Mouse (Mus musculus): ENCODE measurements around the gene Prss8. TPM values are rescaled to one million over a fixed set of nuclear protein-coding genes. Genes with fewer than 3 reads are reported as not detected.

Prss8 gene
- total RNA-seq (2023), result not detected

GRCm38 (mm10) chr7:127929923-127930322, at the start of gene Prss8:
Gene Prss8, minus strand, starts transcription at chr7:127930104.

DNA sequence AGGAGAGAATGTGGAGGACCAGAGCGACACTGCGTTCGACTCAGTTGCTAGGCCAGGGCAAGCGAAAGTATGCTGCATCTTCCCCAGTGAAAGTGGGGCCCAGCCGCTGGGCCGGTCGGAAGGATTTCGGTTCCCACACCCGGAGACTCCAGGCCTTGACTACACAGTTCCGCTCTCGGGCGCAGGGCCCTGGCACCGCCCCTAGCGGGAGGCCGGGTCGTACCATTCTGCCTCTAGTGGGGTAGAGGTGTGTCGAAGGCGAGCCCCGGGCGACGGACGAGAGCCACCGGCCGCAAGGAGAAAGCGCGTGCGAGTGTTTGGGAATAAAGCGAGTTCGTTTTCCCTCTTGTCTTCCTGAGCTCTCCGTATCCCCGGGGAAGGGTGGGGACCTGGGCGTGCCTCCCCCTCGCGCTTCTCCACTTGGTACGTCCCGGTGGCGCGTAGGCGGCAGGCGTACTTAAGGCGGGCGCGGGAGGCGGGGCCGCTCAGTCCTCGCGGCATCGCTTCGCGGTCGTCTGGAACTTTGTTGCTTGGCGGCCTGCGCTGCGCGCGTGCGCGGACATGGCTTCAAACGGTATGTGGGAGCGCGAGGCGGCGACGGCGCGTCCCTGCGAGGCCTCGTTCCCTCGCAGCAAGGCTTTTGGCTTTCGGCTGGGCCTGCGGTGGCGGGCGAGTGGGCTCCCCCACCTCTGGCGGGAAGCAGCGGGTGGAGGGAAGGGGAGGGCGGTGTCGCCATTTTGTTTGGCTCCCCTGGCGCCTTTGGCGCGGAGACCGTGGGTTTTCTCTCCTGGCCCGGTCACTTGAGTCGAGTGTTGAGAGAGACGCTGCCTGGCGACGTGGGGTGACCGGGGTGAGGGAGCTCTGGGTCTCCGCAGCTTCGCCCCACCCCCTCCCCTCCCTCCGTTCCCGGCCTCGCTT, 37.4 kb upstream of the Prss8 start, which contains the start of gene Fus:
Fus (plus strand) TSS at position 454 of the 918 bp plus-strand sequence.

DNA sequence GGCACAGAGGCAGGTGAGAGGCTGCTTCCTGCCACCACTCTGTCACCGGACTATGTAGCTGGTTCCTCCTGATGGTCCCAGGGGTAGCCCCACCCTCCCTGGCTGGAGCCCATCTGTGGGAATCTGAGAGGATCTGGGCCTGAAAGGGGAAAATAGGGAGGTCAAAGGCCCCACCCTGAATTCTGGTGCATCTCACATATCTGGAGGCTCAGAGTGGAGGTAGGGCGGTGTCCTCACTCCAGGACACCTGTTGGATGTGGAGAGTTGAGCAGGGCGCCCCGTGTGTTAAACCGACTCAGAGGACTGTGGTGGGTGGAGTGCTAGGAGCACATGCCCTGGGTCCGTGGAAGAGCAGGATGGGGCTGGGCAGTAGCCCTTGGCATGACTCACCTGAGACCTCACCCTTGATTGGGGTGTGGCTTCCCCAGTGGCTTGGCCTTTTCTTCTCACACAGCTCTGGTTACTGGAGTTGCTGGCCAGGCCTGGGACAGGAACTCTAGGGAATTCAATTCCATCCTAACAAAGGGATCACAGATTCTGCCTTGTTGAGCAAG, 16.6 kb upstream of the Prss8 start, which contains the start of gene Prss36:
Prss36 (minus strand) TSS at position 256 of the 554 bp plus-strand sequence.

GRCm38 (mm10) chr7:127912190-127912871, 17.6 kb downstream of the Prss8 start, which contains the start of gene Kat8:
Gene Kat8, plus strand, starts transcription at chr7:127912516.

GRCm38 (mm10) chr7:127903971-127904796, 25.7 kb downstream of the Prss8 start, which contains the start of gene Bckdk:
Gene Bckdk, plus strand, starts transcription at chr7:127904082.

GRCm38 (mm10) chr7:127895442-127895841, 34.5 kb downstream of the Prss8 start, which contains the start of the genes Gm21974 and Vkorc1:
Gene Gm21974, minus strand, starts transcription at chr7:127895454.
Gene Vkorc1, minus strand, starts transcription at chr7:127895617.

GRCm38 (mm10) chr7:127890798-127891197, 39.1 kb downstream of the Prss8 start, which contains the start of gene Prss53:
Gene Prss53, minus strand, starts transcription at chr7:127890970.

GRCm38 (mm10) chr7:127876467-127877348, 53.2 kb downstream of the Prss8 start, which contains the start of gene Zfp668:
Gene Zfp668, minus strand, starts transcription at chr7:127876828.

DNA sequence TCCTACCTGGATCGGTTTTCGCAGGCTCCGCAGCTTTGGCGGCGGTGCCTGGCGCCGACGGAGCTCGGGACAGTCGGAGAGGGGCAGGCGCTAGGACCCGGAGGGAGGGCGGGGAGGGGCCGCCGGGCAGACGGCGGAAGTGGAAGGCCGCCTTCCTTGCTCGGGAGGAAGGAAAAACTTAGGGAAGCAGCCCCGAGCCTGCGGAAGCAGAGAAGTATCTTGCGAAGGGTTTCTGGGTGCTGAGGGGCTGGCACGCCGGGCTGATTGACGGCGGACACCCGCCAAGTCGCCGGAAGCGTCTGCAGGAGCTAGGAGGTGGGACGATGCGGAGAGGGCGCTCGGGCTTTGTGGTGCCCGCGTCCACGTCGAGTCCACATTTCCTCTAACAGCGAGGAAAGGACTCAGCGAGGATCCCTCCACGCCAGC, 53.9 kb downstream of the Prss8 start, which contains the start of gene Zfp646:
Zfp646 (plus strand) TSS at position 181 of the 426 bp plus-strand sequence.

Other genes starting within 250 kb of the Prss8 start
- gene Bcl7c, start 221.2 kb downstream of the Prss8 start, total RNA-seq (2023), result 10 to 100 TPM; 32.3 to 36.4 TPM
- gene Ctf1, start 217.4 kb downstream of the Prss8 start, total RNA-seq (2023), result not detected
- gene Ctf2, start 197.9 kb downstream of the Prss8 start, total RNA-seq (2023), result not detected
- 10 to 100 TPM in 1 of 2 experiments, 1 to 10 TPM in 1; 6.8 to 11.5 TPM for gene Fbxl19, start 185.6 kb downstream of the Prss8 start, total RNA-seq (2023)
- 10 to 100 TPM; 13.5 to 17.7 TPM for gene Orai3, start 160.3 kb downstream of the Prss8 start, total RNA-seq (2023)
- 10 to 100 TPM; 79.5 to 80.7 TPM for gene Setd1a, start 153.4 kb downstream of the Prss8 start, total RNA-seq (2023)
- gene Gm49388, start 144.5 kb downstream of the Prss8 start, total RNA-seq (2023), result not detected
- 1 to 10 TPM; 4.7 to 7.1 TPM for gene Hsd3b7, start 129.5 kb downstream of the Prss8 start, total RNA-seq (2023)
- gene Stx4a, start 105.8 kb downstream of the Prss8 start, total RNA-seq (2023), result 100 to 1,000 TPM; 144 to 145 TPM
- gene Stx1b, start 105.6 kb downstream of the Prss8 start, total RNA-seq (2023), result not detected
- 100 to 1,000 TPM in 1 of 2 experiments, 10 to 100 TPM in 1; 99.7 to 102 TPM for gene Zfp646, start 53.9 kb downstream of the Prss8 start, total RNA-seq (2023)
- 10 to 100 TPM; 24.2 to 27.3 TPM for gene Zfp668, start 53.3 kb downstream of the Prss8 start, total RNA-seq (2023)
- gene Prss53, start 39.1 kb downstream of the Prss8 start, total RNA-seq (2023), result under 1 TPM; 0.53 to 0.76 TPM
- gene Gm21974, start 34.6 kb downstream of the Prss8 start, total RNA-seq (2023), result not detected
- gene Vkorc1, start 34.5 kb downstream of the Prss8 start, total RNA-seq (2023), result 10 to 100 TPM; 12.4 to 16.7 TPM
- gene Bckdk, start 26.0 kb downstream of the Prss8 start, total RNA-seq (2023), result 10 to 100 TPM; 24.6 to 33.4 TPM
- 10 to 100 TPM; 41.0 to 43.8 TPM for gene Kat8, start 17.6 kb downstream of the Prss8 start, total RNA-seq (2023)
- 1 to 10 TPM in 1 of 2 experiments, under 1 TPM in 1; 0.74 to 1.5 TPM for gene Prss36, start 16.6 kb upstream of the Prss8 start, total RNA-seq (2023)
- 100 to 1,000 TPM; 709 to 864 TPM for gene Fus, start 37.4 kb upstream of the Prss8 start, total RNA-seq (2023)
- gene Pycard, start 63.8 kb upstream of the Prss8 start, total RNA-seq (2023), result 10 to 100 TPM; 45.2 to 62.4 TPM
- 1 to 10 TPM; 1.3 to 6.0 TPM for gene Trim72, start 73.8 kb upstream of the Prss8 start, total RNA-seq (2023)
- gene Itgam, start 132.5 kb upstream of the Prss8 start, total RNA-seq (2023), result 1 to 10 TPM in 1 of 2 experiments, under 1 TPM in 1; 0.83 to 2.7 TPM
- not detected for gene Gm49368, start 132.6 kb upstream of the Prss8 start, total RNA-seq (2023)
- 1 to 10 TPM; 1.4 to 5.0 TPM for gene Itgax, start 199.4 kb upstream of the Prss8 start, total RNA-seq (2023)
- 1 to 10 TPM; 4.5 to 5.0 TPM for gene Itgad, start 224.3 kb upstream of the Prss8 start, total RNA-seq (2023)

All from T-cell, adult 66 days (primary cell).